ENCODE assay signal across 18 mouse cellular contexts in genomic region chr6:137907836-137908235, GRCm38 (mm10).
A peak's percentile ranks its signal among the peaks of the same experiment; 100 is the strongest.
DNase-seq lines count a peak whose midpoint lies in the region.
"Had no signal": no experiment of that assay in that cellular context is flagged by ENCODE, and none has a peak within 500 bp of the region (broad histone marks: within the 10 kb centered on the region; RNA-seq: fewer than 3 reads in every experiment).

No protein-coding gene starts in this region.

- peak; percentile 13 to 62 for DNase-seq in frontal cortex, adult 2 months (ENCODE audit: extremely low spot score in 1 of 2, low spot score in 1 of 2)
- no peak for DNase-seq in frontal cortex, postnatal 10 days (ENCODE audit: low spot score in 2 of 2)
- DNase-seq in left cerebral cortex, adult 18-20 months (ENCODE audit: low spot score in 2 of 2) = peak; percentile 2 to 20
- no peak for DNase-seq in left cerebral cortex, postnatal 10 days (ENCODE audit: extremely low spot score in 1 of 2, low spot score in 2 of 2)
- peak; percentile 9 to 28 for DNase-seq in right cerebral cortex, adult 2 months (ENCODE audit: low spot score in 2 of 2)
- no peak for DNase-seq in right cerebral cortex, postnatal 4 days
- peak; percentile 69 for DNase-seq in telencephalon, adult 2 months (ENCODE audit: low read depth, low spot score)
- DNase-seq: adrenal gland, postnatal 10 days; adrenal gland, postnatal 36 days; B cell, adult 2 months; cerebellum, adult 11 months; cerebellum, adult 2 months; cerebellum, adult 9-11 months; cerebellum, postnatal 25 days; forebrain, postnatal 0 days; gastrocnemius, adult 2 months; gastrocnemius, postnatal 14 days; heart, adult 11 months had no signal

- intact Hi-C loops in left cerebral cortex, postnatal 10 days (cut with DNase I) = no loop called here

Comparison
In these comparisons a context has a peak if more than half of its experiments do, and no peak if none do; other contexts are left out.
1. DNase-seq: peak in frontal cortex, adult 2 months (2 of 2), left cerebral cortex, adult 18-20 months (2 of 2), right cerebral cortex, adult 2 months (2 of 2) and telencephalon, adult 2 months (single experiment); none in frontal cortex, postnatal 10 days (0 of 2), left cerebral cortex, postnatal 10 days (0 of 2) and right cerebral cortex, postnatal 4 days (single experiment).